Mouse (Mus musculus) gastrocnemius, postnatal 25 days (tissue): ENCODE measurements around the gene Gm3500. TPM values are rescaled to one million over a fixed set of nuclear protein-coding genes. Genes with fewer than 3 reads are reported as not detected.
"Not testable (repeated sequence)": the region's sequence is repeated elsewhere in the genome, so short reads cannot be mapped to it uniquely, and the experiment has no call there.

Experiments
- DNase-seq: peaks from one replicate; pipeline ENCODE4 v3.0.0; 2022
- long read RNA-seq, 2 experiments: library from polyadenylated mRNA; stranded (forward); transcript quantifications; one replicate each; pipeline ENCODE4 v2.0.0; 2021
- total RNA-seq, 2 experiments: library from RNA; stranded (reverse); gene quantifications; 1 replicate in 1 of 2; 2 replicates in 1 of 2; pipeline ENCODE4 v1.2.3; 2021

Gene Gm3500
- total RNA-seq, result not detected
- long read RNA-seq, experiment 1, result 0 reads
- long read RNA-seq, experiment 2, result 0 reads

GRCm38 (mm10) chr14:5388949-5389348 lies at the start of gene Gm3500:
Gene Gm3500, minus strand, starts transcription at chr14:5389049.
- not testable (repeated sequence) for DNase-seq

GRCm38 (mm10) chr14:5334828-5335227 lies 54.0 kb downstream of the Gm3500 start, which contains the start of gene Gm3542:
Gene Gm3542, minus strand, starts transcription at chr14:5334928.
- not testable (repeated sequence) for DNase-seq

Other genes starting within 250 kb of the Gm3500 start
- gene Gm3317, start 224.5 kb downstream of the Gm3500 start, total RNA-seq, result not detected
- gene Gm8271, start 203.3 kb downstream of the Gm3500 start, total RNA-seq, result not detected
- gene Gm3526, start 128.5 kb downstream of the Gm3500 start, total RNA-seq, result not detected
- not detected for gene Gm3542, start 54.1 kb downstream of the Gm3500 start, total RNA-seq
- under 1 TPM; 0.33 to 0.40 TPM for gene Gm3194, start 66.4 kb upstream of the Gm3500 start, total RNA-seq
- not detected for gene Gm8246, start 88.8 kb upstream of the Gm3500 start, total RNA-seq
- gene Gm3187, start 95.2 kb upstream of the Gm3500 start, total RNA-seq, result not detected
- gene Gm3488, start 112.6 kb upstream of the Gm3500 start, total RNA-seq, result under 1 TPM in 1 of 2 experiments, not detected in 1; 0.15 TPM
- gene Gm3532, start 149.4 kb upstream of the Gm3500 start, total RNA-seq, result not detected
- gene Gm8265, start 244.0 kb upstream of the Gm3500 start, total RNA-seq, result not detected